Mouse (Mus musculus) liver, adult 2 months (tissue): Measurements from ENCODE around the gene Tpte. TPM values are rescaled to one million over a fixed set of nuclear protein-coding genes. Genes with fewer than 3 reads are reported as not detected.

Experiments used
- DNase-seq: peaks from one replicate; pipeline ENCODE4 v3.0.0-alpha.2; 2011; ENCODE audit warnings: low read depth, low spot score; ENCODE audit errors: extremely low read depth
- H3K27ac ChIP-seq: fragments of 200-500 bp; replicated peaks from 2 replicates; pipeline ENCODE4 v1.5.1; 2012; ENCODE audit warnings: low read depth, mild to moderate bottlenecking, control low read depth, inconsistent platforms, low read length; ENCODE audit not compliant: insufficient read depth
- H3K27me3 ChIP-seq: fragments of 200-500 bp; 2 replicates; pipeline ENCODE4 v1.6.1; 2012; ENCODE audit warnings: mild to moderate bottlenecking, moderate library complexity, low read length, inconsistent platforms; ENCODE audit not compliant: control insufficient read depth, insufficient read depth
- H3K36me3 ChIP-seq: fragments of 200-500 bp; 2 replicates; pipeline ENCODE4 v1.6.1; 2012; ENCODE audit warnings: low read length, inconsistent platforms; ENCODE audit not compliant: control insufficient read depth, insufficient read depth
- H3K4me1 ChIP-seq: fragments of 200-500 bp; 2 replicates; pipeline ENCODE4 v1.6.1; 2011; ENCODE audit warnings: low read length; ENCODE audit not compliant: control insufficient read depth, insufficient read depth
- H3K4me3 ChIP-seq: fragments of 200-500 bp; 2 replicates; pipeline ENCODE4 v1.5.1; 2011; ENCODE audit warnings: low read depth, mild to moderate bottlenecking, control low read depth, low read length, moderate library complexity; ENCODE audit not compliant: insufficient read depth
- H3K79me2 ChIP-seq: fragments of 200-500 bp; 2 replicates; pipeline ENCODE4 v1.6.1; 2012; ENCODE audit warnings: inconsistent platforms, mild to moderate bottlenecking, low read length, moderate library complexity; ENCODE audit not compliant: control insufficient read depth, insufficient read depth
- H3K9ac ChIP-seq: fragments of 200-500 bp; 2 replicates; pipeline ENCODE4 v1.6.1; 2012; ENCODE audit warnings: low read depth, mild to moderate bottlenecking, control low read depth, inconsistent platforms, low read length
- CTCF ChIP-seq: fragments of 200-500 bp; IDR thresholded peaks from 2 replicates; pipeline ENCODE4 v1.5.1; 2011; ENCODE audit warnings: low read depth, low read length, control low read depth
- POLR2A ChIP-seq: fragments of 200-500 bp; IDR thresholded peaks from 2 replicates; pipeline ENCODE4 v1.6.1; 2011; ENCODE audit warnings: low read length, control low read depth; ENCODE audit not compliant: insufficient read depth; ENCODE audit errors: extremely low read depth
- WGBS: fragments of 180-500 bp; shearing (Covaris S2); methylation state at CpG from one replicate; pipeline ENCODE4 v1.1.7; 2018; 5-methylcytosine and 5-hydroxymethylcytosine counted together
- polyA plus RNA-seq: library from polyadenylated mRNA; depleted of rRNA; stranded (reverse); fragments of >200 nt; gene quantifications from 2 replicates; pipeline ENCODE4 v1.2.3, GENCODE M21; 2012; rRNA removed
- total RNA-seq: library from RNA; depleted of rRNA; stranded (reverse); fragments of >200 nt; gene quantifications from 2 replicates; pipeline ENCODE4 v1.2.3, GENCODE M21; 2014; rRNA removed

Tpte gene
- total and polyA plus RNA-seq, 2 experiments = not detected

DNA sequence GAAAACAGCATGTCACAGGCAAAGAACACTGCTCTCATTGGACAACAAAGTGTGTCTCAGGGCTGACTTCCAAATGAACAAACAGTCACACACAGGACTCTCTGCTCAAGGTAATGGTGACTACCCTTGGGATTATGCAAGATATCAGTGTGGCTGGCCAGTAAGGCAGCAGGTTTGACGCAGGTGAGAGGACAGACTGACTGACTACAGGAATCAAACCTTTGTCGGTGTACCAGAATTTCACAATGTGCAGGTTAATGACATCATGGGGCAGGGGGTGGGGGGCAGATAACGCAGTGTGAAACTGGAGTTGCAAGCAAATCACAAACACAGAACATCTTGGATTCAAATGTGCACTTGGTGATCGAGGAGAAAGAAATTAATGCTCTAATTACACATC lies 117.4 kb downstream of the Tpte start:
- H3K4me1 ChIP-seq = peaks cover 17% of the 10 kb centered on the region
- no peak overlapping the region for H3K9ac ChIP-seq
- no peak for TF ChIP-seq CTCF
- no peak for TF ChIP-seq POLR2A
- no peak overlapping the region for H3K4me3 ChIP-seq
- DNase-seq = peak; percentile 100
- peaks cover 5% of the 10 kb centered on the region; the same call in 1 of the 2 replicates for H3K79me2 ChIP-seq
- 24% methylated on average over 4 of the region's 4 CpGs for WGBS
- H3K36me3 ChIP-seq = no peaks in the 10 kb centered on the region
- H3K27ac ChIP-seq = peak overlapping the region; percentile 78
- H3K27me3 ChIP-seq = no peaks in the 10 kb centered on the region

GRCm38 (mm10) chr8:22403235-22403634 lies 120.0 kb downstream of the Tpte start:
- Histone ChIP-seq H3K9ac (no peak overlapping the region), H3K27me3 (no peaks in the 10 kb centered on the region), H3K27ac (no peak overlapping the region), H3K36me3 (no peaks in the 10 kb centered on the region), H3K4me3 (no peak overlapping the region), H3K4me1 (peaks cover 10% of the 10 kb centered on the region), H3K79me2 (no peaks in the 10 kb centered on the region)
- no peak for DNase-seq
- 83% methylated on average over 2 of the region's 2 CpGs for WGBS
- no peak for TF ChIP-seq POLR2A
- TF ChIP-seq CTCF = no peak

- no peaks in the 10 kb centered on the region for H3K36me3 ChIP-seq
- H3K27me3 ChIP-seq = no peaks in the 10 kb centered on the region
- H3K27ac ChIP-seq = no peak overlapping the region
- no peak overlapping the region for H3K9ac ChIP-seq
- H3K4me1 ChIP-seq = peaks cover 3% of the 10 kb centered on the region; the same call in 1 of the 2 replicates
- no peak overlapping the region for H3K4me3 ChIP-seq
- no peaks in the 10 kb centered on the region for H3K79me2 ChIP-seq
- DNase-seq = no peak
- 76% methylated on average over 6 of the region's 6 CpGs for WGBS
- no peak for TF ChIP-seq CTCF
- no peak for TF ChIP-seq POLR2A
Measured at GRCm38 (mm10) chr8:22405733-22406132, 122.5 kb downstream of the Tpte start.

DNA sequence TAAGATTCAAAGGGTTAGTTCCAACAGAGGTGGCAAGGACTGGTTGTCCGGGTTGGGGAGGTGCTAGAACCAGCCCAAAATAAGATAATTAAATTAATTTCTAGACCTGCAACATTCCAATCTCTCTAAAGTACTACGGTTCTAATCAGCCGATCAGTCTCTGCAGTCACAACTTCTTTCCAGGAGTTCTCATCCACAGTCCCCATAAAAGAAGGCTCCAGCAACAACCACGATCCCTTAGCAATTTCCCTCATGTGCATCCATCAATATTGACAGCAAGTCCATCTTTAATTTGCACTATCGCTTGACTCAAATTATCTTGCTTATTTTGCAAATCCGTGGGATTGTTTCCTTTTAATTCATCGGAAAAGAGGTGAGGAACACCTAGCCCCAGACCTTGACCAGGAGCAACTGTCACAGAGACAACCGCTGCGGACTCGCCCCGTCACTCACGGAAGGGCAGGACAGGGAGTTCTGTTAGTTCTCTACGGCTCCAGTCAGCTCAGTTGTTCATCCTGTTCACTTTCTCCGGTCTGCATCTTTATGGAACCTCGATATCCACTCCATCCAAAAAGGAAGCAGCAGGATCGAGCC lies 127.5 kb downstream of the Tpte start:
- H3K9ac ChIP-seq = peak overlapping the region; percentile 68
- no peaks in the 10 kb centered on the region for H3K27me3 ChIP-seq
- peaks cover 5% of the 10 kb centered on the region; the same call in 1 of the 2 replicates for H3K79me2 ChIP-seq
- H3K27ac ChIP-seq = peak overlapping the region; percentile 50
- H3K4me1 ChIP-seq = peaks cover 5% of the 10 kb centered on the region; the same call in 1 of the 2 replicates
- peaks cover 4% of the 10 kb centered on the region; the same call in 1 of the 2 replicates for H3K36me3 ChIP-seq
- no peak for DNase-seq
- H3K4me3 ChIP-seq = peak overlapping the region; percentile 92
- TF ChIP-seq CTCF = no peak
- no peak for TF ChIP-seq POLR2A
- WGBS = 14% methylated on average over 16 of the region's 16 CpGs

- peak within 1 kb of the TSS; percentile 92 for H3K9ac ChIP-seq
- peaks cover 4% of the 10 kb centered on the region; the same call in 1 of the 2 replicates for H3K36me3 ChIP-seq
- peak within 1 kb of the TSS; percentile 85 for H3K27ac ChIP-seq
- WGBS = 0% methylated on average over 25 of the region's 25 CpGs
- H3K4me3 ChIP-seq = peak within 1 kb of the TSS; percentile 92
- peaks cover 5% of the 10 kb centered on the region; the same call in 1 of the 2 replicates for H3K4me1 ChIP-seq
- peaks cover 6% of the 10 kb centered on the region; the same call in 1 of the 2 replicates for H3K79me2 ChIP-seq
- DNase-seq = peak; percentile 91
- no peak for TF ChIP-seq CTCF
- no peak for TF ChIP-seq POLR2A
- H3K27me3 ChIP-seq = no peaks in the 10 kb centered on the region
Measured at GRCm38 (mm10) chr8:22411282-22411702, 128.1 kb downstream of the Tpte start, which contains the start of gene Mrps31. TSS of gene Mrps31 (plus strand) at chr8:22411361.

- H3K36me3 ChIP-seq = peaks cover 4% of the 10 kb centered on the region; the same call in 1 of the 2 replicates
- peak overlapping the region; percentile 92 for H3K4me3 ChIP-seq
- peak; percentile 46 for DNase-seq
- no peak for TF ChIP-seq POLR2A
- TF ChIP-seq CTCF = no peak
- H3K79me2 ChIP-seq = peaks cover 6% of the 10 kb centered on the region; the same call in 1 of the 2 replicates
- H3K4me1 ChIP-seq = peaks cover 5% of the 10 kb centered on the region; the same call in 1 of the 2 replicates
- H3K27me3 ChIP-seq = no peaks in the 10 kb centered on the region
- H3K27ac ChIP-seq = no peak overlapping the region
- 4% methylated on average over 8 of the region's 8 CpGs for WGBS
- H3K9ac ChIP-seq = peak overlapping the region; percentile 92
Measured at GRCm38 (mm10) chr8:22411971-22412370, 128.7 kb downstream of the Tpte start.

Other genes starting within 250 kb of the Tpte start
- 9.8 and 14.5 TPM in 2 replicates for gene Atp7b, start 223.1 kb upstream of the Tpte start, total RNA-seq
- 10.7 and 12.5 TPM in 2 replicates for gene Atp7b, start 223.1 kb upstream of the Tpte start, polyA plus RNA-seq
- gene Alg11, start 222.7 kb upstream of the Tpte start, total RNA-seq = 15.2 and 22.2 TPM in 2 replicates
- gene Alg11, start 222.7 kb upstream of the Tpte start, polyA plus RNA-seq = 4.8 and 11.6 TPM in 2 replicates
- 0.20 and 0.28 TPM in 2 replicates for gene Nek5, start 158.4 kb upstream of the Tpte start, total RNA-seq
- 0.04 and 0.10 TPM in 2 replicates for gene Nek5, start 158.4 kb upstream of the Tpte start, polyA plus RNA-seq
- gene Nek3, start 117.0 kb upstream of the Tpte start, total RNA-seq = 1.1 and 1.5 TPM in 2 replicates
- gene Nek3, start 117.0 kb upstream of the Tpte start, polyA plus RNA-seq = 0.56 and 0.71 TPM in 2 replicates
- 0.65 and 1.7 TPM in 2 replicates for gene Ckap2, start 97.6 kb upstream of the Tpte start, total RNA-seq
- gene Ckap2, start 97.6 kb upstream of the Tpte start, polyA plus RNA-seq = 0.10 and 0.18 TPM in 2 replicates
- gene Vps36, start 90.6 kb upstream of the Tpte start, total RNA-seq = 11.2 and 14.4 TPM in 2 replicates
- gene Vps36, start 90.6 kb upstream of the Tpte start, polyA plus RNA-seq = 7.0 and 7.8 TPM in 2 replicates
- gene Thsd1, start 56.1 kb upstream of the Tpte start, total RNA-seq = 2.1 and 2.5 TPM in 2 replicates
- gene Thsd1, start 56.1 kb upstream of the Tpte start, polyA plus RNA-seq = 1.9 and 2.1 TPM in 2 replicates
- 228 and 265 TPM in 2 replicates for gene Slc25a15, start 115.2 kb downstream of the Tpte start, total RNA-seq
- 107 and 143 TPM in 2 replicates for gene Slc25a15, start 115.2 kb downstream of the Tpte start, polyA plus RNA-seq
- 34.9 and 35.7 TPM in 2 replicates for gene Mrps31, start 127.9 kb downstream of the Tpte start, total RNA-seq
- 9.4 and 9.5 TPM in 2 replicates for gene Mrps31, start 127.9 kb downstream of the Tpte start, polyA plus RNA-seq